Mouse (Mus musculus) lung, postnatal 0 days (tissue): ENCODE data around the gene Hyal1.

ENCODE experiments used
- CTCF ChIP-seq: IDR thresholded peaks from 2 replicates; pipeline ENCODE4 v1.5.1; 2016; ENCODE audit warnings: antibody characterized with exemption, mild to moderate bottlenecking
- EP300 ChIP-seq: IDR thresholded peaks from 2 replicates; pipeline ENCODE4 v1.6.1; 2016; ENCODE audit warnings: antibody characterized with exemption, mild to moderate bottlenecking, control low read depth

- TF ChIP-seq CTCF: no peak
- no peak for TF ChIP-seq EP300
Observed at GRCm38 (mm10) chr9:107547026-107547425, 29.7 kb upstream of the Hyal1 start, which contains the start of gene Zmynd10.
